Mouse (Mus musculus) layer of hippocampus, postnatal 36 days (tissue): ENCODE measurements at regions not wholly inside any gene's neighbourhood (a gene's known extent, or its start where the extent isn't known, plus 50 kb on each side); places are given as distances from the start of the nearest gene placed in this dataset.
"Not testable (repeated sequence)": the region's sequence is repeated elsewhere in the genome, so short reads cannot be mapped to it uniquely, and the experiment has no call there.

ENCODE experiments used
- DNase-seq, 2 experiments: peaks; one replicate each; pipeline ENCODE4 v3.0.0; 2022

GRCm38 (mm10) chr16:86894982-86895381 is 459.0 kb upstream of the N6amt1 start:
- no peak for DNase-seq

GRCm38 (mm10) chr16:86894333-86894732 is 459.7 kb upstream of the N6amt1 start:
- DNase-seq = no peak

- DNase-seq = no peak
These were observed 465.6 kb upstream of the N6amt1 start for GRCm38 (mm10) chr16:86888421-86888820.

GRCm38 (mm10) chr16:86887605-86888004 is 466.4 kb upstream of the N6amt1 start:
- no peak for DNase-seq

GRCm38 (mm10) chr16:86883862-86884261 is 470.1 kb upstream of the N6amt1 start:
- no peak for DNase-seq

GRCm38 (mm10) chr16:86882529-86882928 is 471.5 kb upstream of the N6amt1 start:
- peak in 1 of 2 experiments; percentile 41 for DNase-seq

- no peak for DNase-seq
These were observed 472.4 kb upstream of the N6amt1 start for GRCm38 (mm10) chr16:86881583-86881982.

GRCm38 (mm10) chr16:86860828-86861227 is 493.2 kb upstream of the N6amt1 start:
- DNase-seq = no peak

GRCm38 (mm10) chr16:86855891-86856290 is 498.1 kb upstream of the N6amt1 start:
- DNase-seq = no peak

GRCm38 (mm10) chr16:86855312-86855711 is 498.7 kb upstream of the N6amt1 start:
- no peak for DNase-seq

- no peak for DNase-seq
These were observed 500.6 kb upstream of the N6amt1 start for GRCm38 (mm10) chr16:86853398-86853797.

- DNase-seq = peak; percentile 20 to 35
These were observed 515.3 kb upstream of the N6amt1 start for GRCm38 (mm10) chr16:86838457-86839337.

GRCm38 (mm10) chr16:86827645-86828044 is 526.3 kb upstream of the N6amt1 start:
- DNase-seq = no peak

GRCm38 (mm10) chr16:86826641-86827040 is 527.3 kb upstream of the N6amt1 start:
- DNase-seq = no peak

GRCm38 (mm10) chr16:86823496-86823895 is 530.5 kb upstream of the N6amt1 start:
- no peak for DNase-seq

GRCm38 (mm10) chr16:86821586-86821985 is 532.4 kb upstream of the N6amt1 start:
- DNase-seq = no peak

- not testable (repeated sequence) for DNase-seq
These were observed 535.3 kb upstream of the N6amt1 start for GRCm38 (mm10) chr16:86818639-86819038.

- peak; percentile 21 to 23 for DNase-seq
These were observed 537.0 kb upstream of the N6amt1 start for GRCm38 (mm10) chr16:86816763-86817593.

GRCm38 (mm10) chr16:86816006-86816405 is 538.0 kb upstream of the N6amt1 start:
- DNase-seq = no peak

GRCm38 (mm10) chr16:86812692-86813091 is 541.3 kb upstream of the N6amt1 start:
- DNase-seq = no peak

GRCm38 (mm10) chr16:86808644-86809324 is 545.2 kb upstream of the N6amt1 start:
- DNase-seq = no peak

- DNase-seq = no peak
These were observed 547.6 kb upstream of the N6amt1 start for GRCm38 (mm10) chr16:86806374-86806773.

GRCm38 (mm10) chr16:86776086-86776485 is 577.9 kb upstream of the N6amt1 start:
- no peak for DNase-seq
